Mouse (Mus musculus) brain, adult 2 months (tissue): ENCODE results near the gene A030014E15Rik.
"Not testable (repeated sequence)": the region's sequence is repeated elsewhere in the genome, so short reads cannot be mapped to it uniquely, and the experiment has no call there.

Experiments
- DNase-seq: peaks from one replicate; pipeline ENCODE4 v3.0.0; 2011; ENCODE audit warnings: low read depth, low spot score

The A030014E15Rik gene

GRCm38 (mm10) chr1:82924650-82925049 is at the start of gene A030014E15Rik:
A030014E15Rik (plus strand) TSS chr1:82924917.
- DNase-seq = no peak

- peak; percentile 55 for DNase-seq
Measured at GRCm38 (mm10) chr1:82879172-82879571, 45.5 kb upstream of the A030014E15Rik start.

GRCm38 (mm10) chr1:82880196-82880595 is 44.5 kb upstream of the A030014E15Rik start:
- peak; percentile 55 for DNase-seq

DNA sequence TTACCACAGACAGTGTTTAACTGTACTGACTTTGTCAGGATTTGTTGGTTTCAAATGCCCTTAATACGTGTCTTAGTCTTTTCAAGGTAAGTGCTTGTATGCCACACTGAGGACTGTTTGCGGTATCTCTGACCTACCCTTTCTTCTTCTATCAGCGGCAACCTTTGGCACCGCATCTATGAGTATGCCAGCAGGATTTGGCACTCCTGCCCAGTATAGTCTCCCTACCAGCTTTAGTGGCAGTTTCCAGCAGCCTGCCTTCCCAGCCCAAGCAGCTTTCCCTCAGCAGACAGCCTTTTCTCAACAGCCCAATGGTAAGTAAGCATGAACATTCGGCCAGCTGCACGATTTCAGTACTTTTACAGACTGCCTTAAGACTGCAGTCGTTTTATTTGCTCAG is 31.4 kb upstream of the A030014E15Rik start:
- DNase-seq = peak; percentile 28

DNA sequence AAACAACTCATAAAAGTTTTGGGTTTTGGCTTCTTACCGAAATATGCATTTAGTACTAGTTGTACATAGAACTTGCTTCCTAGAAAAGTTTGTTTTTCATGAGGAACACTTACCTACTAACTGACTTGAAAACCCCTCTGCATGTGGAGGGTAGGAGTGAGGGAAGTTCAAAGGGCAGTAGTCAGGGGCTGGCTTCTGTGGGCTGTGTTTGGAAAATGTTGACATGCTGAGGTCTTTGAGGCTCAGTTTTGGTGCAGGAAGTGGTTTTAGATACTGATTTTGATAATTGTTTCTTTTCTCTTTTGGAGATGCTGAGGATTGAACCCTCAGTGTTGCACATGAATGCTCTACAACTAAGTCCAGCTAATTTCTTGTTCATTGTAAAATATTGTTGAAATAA is 24.1 kb upstream of the A030014E15Rik start:
- no peak for DNase-seq

- DNase-seq = no peak
Measured at GRCm38 (mm10) chr1:82901201-82901600, 23.5 kb upstream of the A030014E15Rik start.

DNA sequence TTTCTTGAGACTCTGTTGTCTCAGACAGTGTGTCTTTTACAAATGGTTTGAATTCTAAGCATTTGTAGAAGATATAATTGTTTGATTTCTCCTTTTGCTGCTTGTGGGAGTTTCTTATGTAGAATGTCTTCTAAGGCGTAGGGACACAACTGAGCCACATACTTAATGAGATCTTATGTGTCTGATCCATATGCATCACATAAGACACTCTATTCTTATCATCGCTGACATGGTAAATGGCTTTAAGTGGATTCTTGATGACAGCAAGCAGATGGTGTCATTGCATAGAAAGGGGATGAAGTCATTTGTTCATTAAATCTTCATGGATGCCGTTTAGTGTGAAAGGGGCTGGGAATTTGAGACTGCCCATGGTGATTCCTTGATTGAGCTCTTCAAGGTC is 18.8 kb upstream of the A030014E15Rik start:
- no peak for DNase-seq

DNA sequence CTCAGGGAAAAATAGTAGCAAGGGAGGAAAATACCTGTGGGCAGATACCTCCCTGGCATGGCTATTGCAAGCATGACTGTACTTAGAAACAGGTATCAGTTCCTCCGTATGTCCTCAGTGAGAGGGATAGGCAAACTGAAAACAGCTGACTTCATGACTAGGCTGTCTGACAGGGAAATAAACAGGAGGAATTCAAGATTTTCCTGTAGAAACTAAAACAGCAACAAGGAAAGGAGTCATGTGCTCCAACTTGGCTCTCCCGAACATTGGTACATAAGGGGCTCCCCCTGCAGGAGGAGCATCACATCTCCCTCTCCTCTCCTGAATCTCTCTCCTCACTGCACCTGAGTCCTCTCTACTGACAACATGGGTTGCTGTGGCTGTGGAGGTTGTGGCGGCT is 11.7 kb upstream of the A030014E15Rik start, which contains the start of gene A030005L19Rik:
Gene A030005L19Rik, plus strand, starts transcription at position 301 of the 400 bp plus-strand sequence.
- no peak for DNase-seq

DNA sequence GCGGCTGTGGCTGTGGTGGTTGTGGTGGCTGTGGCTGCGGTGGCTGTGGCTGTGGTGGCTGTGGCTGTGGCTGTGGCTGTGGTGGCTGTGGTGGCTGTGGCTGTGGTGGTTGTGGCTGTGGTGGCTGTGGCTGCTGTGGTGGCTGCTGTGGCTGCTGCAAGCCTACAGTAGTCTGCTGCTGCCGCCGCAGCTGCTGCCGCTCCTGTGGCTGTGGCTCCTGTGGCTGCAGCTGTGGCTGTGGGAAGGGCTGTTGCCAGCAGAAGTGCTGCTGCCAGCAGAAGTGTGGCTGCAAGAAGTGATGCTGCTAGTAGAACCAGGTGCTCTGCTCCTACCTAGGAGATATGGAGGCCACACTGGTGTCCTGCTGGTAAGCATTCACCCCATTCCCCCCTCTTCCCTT is 11.3 kb upstream of the A030014E15Rik start:
- not testable (repeated sequence) for DNase-seq

GRCm38 (mm10) chr1:82930558-82930957 is 5.8 kb downstream of the A030014E15Rik start:
- not testable (repeated sequence) for DNase-seq

DNA sequence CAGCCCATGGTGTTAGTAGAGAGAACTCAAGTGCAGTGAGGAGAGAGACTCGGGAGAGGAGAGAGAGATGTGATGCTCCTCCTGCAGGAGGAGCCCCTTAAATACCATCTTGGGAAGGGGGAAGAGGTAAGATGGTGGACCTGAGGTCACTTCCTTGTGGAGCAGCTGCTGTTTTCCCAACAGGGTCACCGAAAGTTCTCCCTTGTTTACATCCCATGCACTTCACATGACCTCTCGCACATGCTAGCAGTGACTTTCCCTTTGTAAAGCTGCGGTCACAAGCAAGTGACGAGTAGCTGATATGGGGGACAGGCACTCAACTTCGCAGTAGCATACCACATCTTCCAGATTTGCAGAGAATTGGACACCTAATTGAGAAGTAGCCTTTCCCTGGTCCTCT is 6.6 kb downstream of the A030014E15Rik start, which contains the start of gene Gm6217:
Gene Gm6217, minus strand, starts transcription at position 74 of the 400 bp plus-strand sequence.
- DNase-seq = not testable (repeated sequence)

- no peak for DNase-seq
Measured at GRCm38 (mm10) chr1:82938666-82939065, 13.9 kb downstream of the A030014E15Rik start.

DNA sequence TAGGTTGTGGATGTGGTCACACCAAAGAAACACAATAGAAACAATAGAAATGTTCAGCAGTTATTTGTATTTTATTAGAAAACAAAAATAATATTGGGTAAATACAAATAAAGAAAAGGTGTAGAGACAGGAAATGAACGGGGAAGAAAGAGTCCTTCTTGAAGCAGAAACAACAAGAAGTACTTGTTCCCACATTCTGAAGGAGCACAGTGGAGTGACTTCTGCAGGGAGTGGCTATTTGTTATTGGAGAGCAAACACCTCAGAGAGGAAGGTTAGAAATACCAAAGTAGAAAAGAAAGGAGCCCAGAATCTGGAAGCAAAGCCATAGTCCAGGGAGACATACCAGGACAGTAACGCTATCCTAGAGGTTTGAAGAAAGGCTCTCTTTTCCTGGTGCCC is 17.8 kb downstream of the A030014E15Rik start:
- DNase-seq = not testable (repeated sequence)

DNA sequence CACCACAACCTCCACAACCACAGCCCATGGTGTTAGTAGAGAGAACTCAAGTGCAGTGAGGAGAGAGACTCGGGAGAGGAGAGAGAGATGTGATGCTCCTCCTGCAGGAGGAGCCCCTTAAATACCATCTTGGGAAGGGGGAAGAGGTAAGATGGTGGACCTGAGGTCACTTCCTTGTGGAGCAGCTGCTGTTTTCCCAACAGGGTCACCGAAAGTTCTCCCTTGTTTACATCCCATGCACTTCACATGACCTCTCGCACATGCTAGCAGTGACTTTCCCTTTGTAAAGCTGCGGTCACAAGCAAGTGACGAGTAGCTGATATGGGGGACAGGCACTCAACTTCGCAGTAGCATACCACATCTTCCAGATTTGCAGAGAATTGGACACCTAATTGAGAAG is 18.6 kb downstream of the A030014E15Rik start, which contains the start of gene A030003K21Rik:
Gene A030003K21Rik, minus strand, starts transcription at position 94 of the 400 bp plus-strand sequence.
- DNase-seq = not testable (repeated sequence)

- not testable (repeated sequence) for DNase-seq
Measured at GRCm38 (mm10) chr1:82946029-82946428, 21.3 kb downstream of the A030014E15Rik start.

DNA sequence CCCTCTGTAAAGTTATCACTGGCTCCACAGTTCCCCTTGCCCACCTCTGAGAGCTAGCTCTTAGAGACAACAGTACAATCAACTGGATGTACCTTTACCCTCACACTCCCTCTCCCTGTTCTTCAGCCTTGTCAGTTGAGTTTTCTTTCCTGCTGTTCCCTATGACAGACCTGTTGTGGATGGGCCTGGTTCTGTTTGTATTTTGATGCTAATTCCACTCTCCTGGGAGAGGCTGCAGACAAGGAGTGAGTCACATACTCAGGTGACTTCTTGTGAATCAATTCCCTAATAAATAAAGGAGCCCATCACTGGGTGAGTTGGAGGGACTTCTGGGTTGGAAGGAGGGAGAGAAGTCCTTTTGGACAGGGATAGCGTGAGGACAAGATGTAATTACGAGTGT is 23.9 kb downstream of the A030014E15Rik start:
- DNase-seq = no peak

DNA sequence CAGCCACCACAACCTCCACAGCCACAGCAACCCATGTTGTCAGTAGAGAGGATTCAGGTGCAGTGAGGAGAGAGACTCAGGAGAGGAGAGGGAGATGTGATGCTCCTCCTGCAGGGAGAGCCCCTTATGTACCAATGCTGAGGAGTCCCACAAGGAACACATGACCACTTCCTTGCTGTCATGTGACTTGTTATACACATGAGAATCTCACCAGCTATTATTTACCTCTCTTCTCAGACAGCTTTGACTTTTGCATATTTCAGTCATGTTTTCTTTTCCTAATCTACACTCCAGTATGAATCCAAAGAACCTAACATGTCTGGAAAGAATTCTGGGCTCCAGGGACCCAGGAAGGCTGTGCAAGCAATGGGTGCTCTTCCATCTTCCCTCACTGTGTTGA is 31.2 kb downstream of the A030014E15Rik start, which contains the start of gene Gm7544:
Gene Gm7544, minus strand, starts transcription at position 101 of the 400 bp plus-strand sequence.
- not testable (repeated sequence) for DNase-seq

GRCm38 (mm10) chr1:82959870-82960385 is 35.2 kb downstream of the A030014E15Rik start, which contains the start of gene Gm47955:
Gm47955 (plus strand) TSS chr1:82960286.
- DNase-seq = no peak

- no peak for DNase-seq
Measured at GRCm38 (mm10) chr1:82966413-82966812, 41.7 kb downstream of the A030014E15Rik start.

GRCm38 (mm10) chr1:82972046-82972445 is 47.3 kb downstream of the A030014E15Rik start:
- DNase-seq = no peak

GRCm38 (mm10) chr1:82973244-82973643 is 48.5 kb downstream of the A030014E15Rik start:
- DNase-seq = no peak

DNA sequence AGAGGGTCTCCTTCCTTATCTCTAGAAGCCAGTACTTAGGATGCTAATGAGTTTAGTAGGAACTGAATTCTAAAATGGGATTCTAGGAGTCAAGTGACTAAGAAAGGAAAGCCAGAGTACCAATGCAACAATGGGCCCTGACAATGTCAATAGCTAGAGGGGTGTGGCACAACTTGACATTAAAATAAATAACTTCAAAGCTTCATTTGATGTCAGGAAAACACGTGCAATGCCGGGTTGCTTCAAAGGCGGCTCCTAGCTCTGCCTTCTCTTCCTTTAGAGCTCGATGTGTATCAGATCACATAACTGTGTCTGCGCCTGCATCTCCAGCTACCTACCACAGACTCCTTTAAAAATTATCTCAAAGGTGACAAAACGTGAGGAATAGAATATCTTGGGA is 49.2 kb downstream of the A030014E15Rik start:
- no peak for DNase-seq

DNA sequence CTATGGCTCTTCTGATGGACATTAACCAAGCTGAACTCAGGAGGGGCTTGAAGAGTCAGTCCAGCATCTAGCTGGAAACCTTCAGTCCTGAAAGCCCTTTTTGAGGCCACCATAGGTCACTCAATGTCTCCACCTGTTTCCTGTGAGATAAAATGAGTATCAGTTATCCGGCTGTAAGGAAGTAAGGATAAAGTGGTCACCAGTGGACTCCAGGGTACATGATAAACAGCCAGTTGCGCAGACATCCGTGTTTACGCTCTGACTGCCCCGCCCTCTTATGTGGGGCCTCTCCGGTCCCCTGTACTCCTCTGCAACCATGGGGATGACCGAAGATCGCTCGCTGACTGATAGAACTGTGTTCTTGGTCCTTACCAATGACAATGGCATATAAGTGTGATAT is 49.6 kb downstream of the A030014E15Rik start:
- no peak for DNase-seq
